Mouse (Mus musculus) kidney, adult 10 weeks (tissue): Measurements from ENCODE around the gene Uap1l1. TPM values are rescaled to one million over a fixed set of nuclear protein-coding genes. Genes with fewer than 3 reads are reported as not detected.

ENCODE experiments used
- polyA plus RNA-seq: library from polyadenylated mRNA; stranded (reverse); fragments of 350-450 nt; fragmentation: Illumina TruSeq; extraction: RNeasy Lipid Tissue Mini Kit (QIAGEN cat#74804); gene quantifications from one replicate; pipeline ENCODE4 v1.2.3, GENCODE M21; 2014; ENCODE audit warnings: low read depth, low replicate concordance

The Uap1l1 gene
- 3.9 TPM for polyA plus RNA-seq

DNA sequence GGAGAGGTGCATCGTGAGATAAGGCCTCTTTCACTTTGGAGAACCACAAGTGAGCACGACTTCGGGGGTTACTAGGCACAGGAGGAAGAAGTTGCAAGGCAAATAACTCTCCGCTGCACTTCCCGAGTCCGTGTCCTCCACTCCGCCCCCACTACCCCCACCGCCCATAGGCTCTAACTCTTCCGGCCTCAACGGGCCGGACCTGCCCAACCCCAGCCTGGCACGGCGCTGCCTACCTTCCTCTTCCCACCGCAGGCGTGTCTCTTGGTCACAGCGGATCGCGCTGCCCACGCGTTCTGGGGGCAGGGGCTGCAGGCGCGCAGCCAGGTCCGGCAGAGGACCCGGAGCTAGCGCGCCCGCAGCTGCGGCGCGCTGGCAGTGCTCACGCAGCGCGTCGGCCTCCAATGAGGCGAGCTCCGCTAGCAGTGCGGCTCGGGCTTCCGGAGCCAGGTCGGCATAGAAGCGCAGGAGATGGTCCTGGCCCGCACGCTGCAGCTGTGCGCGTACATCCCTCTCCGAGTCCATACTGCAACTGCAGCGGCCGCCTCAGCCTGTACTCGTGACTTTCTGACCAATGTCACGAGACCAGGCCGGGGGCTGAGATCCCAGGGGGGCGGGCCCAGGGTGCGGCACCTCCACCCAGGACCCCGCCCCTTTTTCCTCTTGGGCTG is at the start of gene Uap1l1:
TSS of gene Uap1l1 (minus strand) at position 592 of the 671 bp plus-strand sequence.

DNA sequence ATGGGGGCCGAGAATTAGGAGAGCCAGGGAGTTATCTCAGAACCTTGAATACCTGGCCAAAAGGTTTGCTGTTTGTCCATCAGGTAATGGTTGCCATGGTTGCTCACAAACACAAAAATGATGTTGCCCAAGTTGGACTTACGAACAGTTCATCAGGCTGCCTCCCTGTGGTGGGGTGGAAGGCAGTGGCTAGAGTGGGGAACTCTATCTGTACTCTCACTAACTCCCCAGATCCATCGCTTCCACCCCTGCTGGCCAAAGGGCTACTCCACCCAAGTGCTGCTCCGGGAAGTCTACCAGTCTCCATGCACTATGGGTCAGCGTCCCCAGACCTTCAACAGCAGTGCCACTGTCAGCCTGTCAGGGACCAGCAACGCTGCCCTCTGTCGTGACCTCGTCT is 33.6 kb upstream of the Uap1l1 start, which contains the start of gene Npdc1:
TSS of gene Npdc1 (plus strand) at position 301 of the 400 bp plus-strand sequence.

DNA sequence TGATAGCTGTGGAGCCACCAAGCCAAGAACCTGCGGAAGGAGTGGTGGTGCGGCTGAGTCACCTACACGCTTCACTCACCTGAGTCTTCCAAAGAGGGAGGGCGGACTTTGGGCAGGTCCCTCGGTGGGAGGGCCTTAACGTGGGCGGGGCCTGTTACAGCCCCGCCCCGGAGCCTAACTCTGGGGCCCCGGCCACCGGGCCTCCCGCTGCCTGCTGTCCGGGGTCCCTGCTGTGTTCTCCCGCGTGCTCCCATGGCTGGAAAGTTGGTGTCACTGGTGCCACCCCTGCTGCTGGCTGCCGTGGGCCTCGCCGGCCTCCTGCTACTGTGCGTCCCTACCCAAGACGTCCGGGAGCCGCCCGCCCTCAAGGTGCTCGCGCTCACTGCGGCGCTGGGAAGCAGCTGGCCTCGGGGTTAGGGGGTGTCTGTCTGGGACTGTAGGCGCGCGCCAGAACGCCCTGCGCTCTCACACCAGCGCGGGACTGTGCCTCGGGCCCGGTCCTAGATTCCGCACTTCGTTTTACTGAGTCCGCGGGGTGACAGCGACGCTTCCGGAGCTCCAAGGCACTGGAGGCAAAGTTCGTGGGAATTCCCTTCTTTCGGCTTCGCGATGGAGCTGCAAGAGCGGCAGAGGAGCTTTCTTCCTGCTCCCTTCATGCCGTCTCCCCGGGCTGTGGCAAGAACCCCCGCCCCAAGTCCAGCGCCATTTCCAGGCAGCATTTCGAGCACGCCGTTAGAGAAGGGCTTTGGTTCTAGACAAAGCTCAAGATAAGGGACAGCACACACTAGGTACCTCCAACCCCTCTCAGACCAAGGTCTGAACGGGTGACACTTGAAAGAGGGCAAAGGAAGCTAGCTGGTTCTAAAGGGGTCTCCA is 30.5 kb upstream of the Uap1l1 start, which contains the start of gene Entpd2:
TSS of gene Entpd2 (plus strand) at position 154 of the 876 bp plus-strand sequence.

DNA sequence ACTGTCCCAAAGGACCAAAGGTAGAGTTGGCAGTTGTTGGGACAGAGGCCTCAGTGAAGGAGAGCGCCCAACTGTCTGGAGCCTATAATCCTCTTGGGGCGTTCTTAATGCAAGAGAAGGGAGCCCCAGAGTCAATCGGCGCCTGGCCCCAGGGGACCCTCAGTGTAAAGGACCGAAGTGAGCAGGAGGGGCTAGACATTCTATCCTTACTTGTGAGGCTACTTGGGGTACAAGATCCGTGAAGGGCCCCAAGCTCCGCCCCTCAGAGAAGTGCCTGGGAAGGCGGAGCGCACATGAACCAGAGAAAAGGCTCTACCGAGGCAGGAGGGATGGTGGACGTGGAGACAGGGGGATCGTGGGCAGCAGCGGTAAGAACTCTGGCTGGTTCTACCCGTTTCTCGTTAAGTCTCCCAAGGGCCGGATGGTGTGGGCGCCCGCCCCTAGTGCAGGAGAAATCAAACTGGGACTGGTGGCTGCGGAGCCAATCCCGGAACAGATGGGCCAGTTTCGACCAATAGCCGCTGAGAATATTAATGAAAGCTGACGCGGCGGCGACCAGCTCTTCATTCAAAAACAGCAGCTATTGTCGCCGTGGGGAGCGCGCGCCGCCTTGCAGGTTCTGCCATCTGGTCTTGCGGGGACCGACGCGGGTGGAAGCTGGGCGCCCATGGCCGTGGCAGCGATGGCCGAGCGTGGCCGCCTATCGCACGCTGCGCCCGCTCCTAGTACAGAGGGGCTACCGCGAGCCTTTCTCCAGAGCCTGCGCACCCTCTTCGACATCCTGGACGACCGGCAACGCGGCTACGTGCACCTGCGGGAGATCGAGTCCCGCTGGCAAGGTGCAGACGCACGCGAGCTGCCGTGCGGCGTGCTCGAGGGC is 6.5 kb upstream of the Uap1l1 start, which contains the start of gene Sapcd2:
TSS of gene Sapcd2 (plus strand) at position 558 of the 880 bp plus-strand sequence.

DNA sequence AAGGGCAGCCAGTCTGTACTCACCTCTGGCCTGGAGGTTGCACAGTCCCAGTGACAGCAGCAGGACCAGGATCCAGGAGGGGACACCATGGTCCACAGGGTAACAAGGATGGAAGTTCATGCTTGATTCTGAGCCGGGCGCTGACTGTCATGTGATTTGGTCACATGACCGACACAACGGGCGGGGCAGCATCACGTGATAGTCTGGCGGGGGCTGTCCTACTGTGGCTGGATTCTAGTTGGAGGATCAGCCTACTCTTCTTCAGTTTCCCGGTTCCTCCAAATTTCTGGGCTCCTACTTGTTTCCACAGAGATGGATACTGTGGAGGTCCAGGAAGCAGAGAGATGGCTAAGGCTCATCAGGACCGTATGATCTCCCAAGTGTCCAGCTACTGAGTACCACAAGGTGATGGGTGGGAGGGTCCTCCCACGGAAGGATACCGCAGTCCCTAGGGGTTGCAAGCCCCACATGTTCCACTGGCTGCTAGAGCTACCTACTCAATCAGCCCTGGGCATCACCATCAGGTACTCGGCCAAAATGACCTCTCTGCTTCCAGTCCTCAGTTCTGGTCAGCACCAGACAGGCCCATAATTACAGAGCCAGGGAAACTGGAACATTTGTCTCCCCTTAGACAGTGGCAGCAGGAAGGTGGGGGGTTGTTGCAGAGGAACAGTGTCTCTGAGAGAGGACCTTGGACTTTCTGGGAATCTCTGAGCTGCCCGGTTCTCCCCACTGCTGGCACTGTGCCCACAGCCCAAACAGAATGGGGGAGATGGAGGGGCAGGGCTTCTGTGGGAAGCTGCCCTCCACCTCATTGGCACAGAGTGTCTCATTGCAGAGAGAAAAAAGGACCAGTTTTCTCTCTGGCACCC is 9.0 kb downstream of the Uap1l1 start, which contains the start of gene Dpp7:
TSS of gene Dpp7 (minus strand) at position 152 of the 872 bp plus-strand sequence.

DNA sequence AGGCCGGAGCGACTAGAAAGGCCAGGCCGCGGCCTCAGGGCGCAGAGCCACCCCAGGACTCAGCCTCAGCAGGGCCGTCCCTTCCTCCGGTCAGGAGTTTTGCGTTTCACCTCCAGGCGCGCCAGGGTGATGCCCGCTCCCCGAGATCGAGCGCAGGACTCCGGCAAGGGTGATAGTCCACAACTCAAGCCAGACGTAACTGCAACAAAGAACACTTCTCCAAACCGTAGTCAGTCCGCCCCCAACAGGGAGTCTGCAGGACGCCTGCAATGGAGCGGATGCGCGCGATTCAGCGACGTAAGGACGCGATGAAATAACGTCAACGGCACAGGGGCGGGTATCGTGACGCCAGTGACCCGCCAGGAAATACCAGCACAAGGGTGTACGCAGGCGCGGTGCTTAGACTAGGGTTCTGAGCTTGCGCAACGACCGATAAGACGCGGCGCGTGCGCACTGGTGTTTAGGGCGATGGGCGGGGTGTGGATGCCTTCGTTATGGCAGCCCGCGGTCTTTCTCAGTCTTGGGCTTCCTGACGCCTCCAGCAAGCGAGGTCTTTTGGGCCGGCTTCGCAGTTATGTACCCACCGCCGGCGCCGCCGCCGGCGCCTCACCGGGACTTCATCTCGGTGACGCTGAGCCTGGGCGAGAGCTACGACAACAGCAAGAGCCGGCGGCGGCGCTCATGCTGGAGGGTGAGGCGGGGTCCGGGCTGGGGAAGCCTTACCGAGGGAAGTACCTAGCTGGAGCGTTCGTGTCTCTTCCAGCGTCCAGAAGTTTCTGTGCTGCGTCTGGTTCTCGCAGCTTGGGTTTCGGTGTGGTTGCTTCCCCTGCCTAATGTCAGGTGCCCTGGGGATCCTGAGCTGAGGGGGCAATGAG is 33.0 kb downstream of the Uap1l1 start, which contains the start of gene Man1b1:
TSS of gene Man1b1 (plus strand) at position 53 of the 875 bp plus-strand sequence.

DNA sequence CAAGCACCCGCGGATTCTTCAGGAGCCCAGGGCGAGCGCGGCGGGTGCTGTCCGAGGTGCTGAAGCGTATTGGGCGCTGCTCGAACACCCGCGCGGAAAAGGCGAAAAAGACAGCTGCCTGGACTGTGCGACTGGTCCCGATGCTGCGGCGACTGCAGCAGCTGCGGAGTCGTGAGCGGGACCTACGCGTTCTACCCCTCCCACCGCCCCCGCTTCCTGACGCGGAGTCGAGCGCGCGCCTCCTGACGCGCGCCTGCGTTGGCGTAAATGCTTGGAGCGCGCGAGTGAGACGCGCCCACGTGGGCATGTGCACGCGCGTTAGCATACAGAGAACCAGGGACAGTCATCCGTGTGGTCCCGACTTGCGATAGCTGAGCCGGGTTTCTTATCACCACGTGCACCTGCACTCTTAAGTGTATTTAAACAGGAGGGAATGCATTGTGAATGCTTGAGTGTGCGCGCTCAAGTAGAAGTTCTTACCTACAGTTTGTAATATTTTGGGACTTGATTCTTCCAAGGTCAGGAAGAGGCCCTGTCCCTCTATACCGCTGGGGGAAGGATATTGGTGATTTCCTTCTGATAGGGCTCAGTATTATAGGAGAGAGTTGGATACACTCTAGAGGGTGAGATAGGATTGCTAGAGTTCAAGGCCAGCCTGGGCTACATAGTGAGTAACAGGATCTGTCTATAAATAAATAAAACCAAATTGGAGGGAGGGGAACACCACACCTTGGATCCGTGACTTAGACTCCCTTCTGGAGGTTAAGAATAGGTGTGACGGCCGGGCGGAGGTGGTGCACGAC is 46.3 kb downstream of the Uap1l1 start, which contains the start of gene Grin1:
TSS of gene Grin1 (minus strand) at position 217 of the 803 bp plus-strand sequence.

Other genes starting within 250 kb of the Uap1l1 start
- 3.8 TPM for gene Nrarp, start 184.9 kb downstream of the Uap1l1 start, polyA plus RNA-seq
- gene Tor4a, start 168.8 kb downstream of the Uap1l1 start, polyA plus RNA-seq: 1.4 TPM
- 5.2 TPM for gene Nelfb, start 154.2 kb downstream of the Uap1l1 start, polyA plus RNA-seq
- not detected for gene Stpg3, start 151.0 kb downstream of the Uap1l1 start, polyA plus RNA-seq
- not detected for gene Fam166a, start 146.9 kb downstream of the Uap1l1 start, polyA plus RNA-seq
- gene Tubb4b, start 141.0 kb downstream of the Uap1l1 start, polyA plus RNA-seq: 24.5 TPM
- gene Slc34a3, start 131.3 kb downstream of the Uap1l1 start, polyA plus RNA-seq: 5.6 TPM
- not detected for gene Rnf224, start 128.9 kb downstream of the Uap1l1 start, polyA plus RNA-seq
- gene Rnf208, start 123.4 kb downstream of the Uap1l1 start, polyA plus RNA-seq: not detected
- not detected for gene Cysrt1, start 123.2 kb downstream of the Uap1l1 start, polyA plus RNA-seq
- 1.5 TPM for gene AL732309.1, start 118.8 kb downstream of the Uap1l1 start, polyA plus RNA-seq
- gene Tmem203, start 110.2 kb downstream of the Uap1l1 start, polyA plus RNA-seq: 0.61 TPM
- 3.2 TPM for gene Tprn, start 103.1 kb downstream of the Uap1l1 start, polyA plus RNA-seq
- gene Ssna1, start 93.2 kb downstream of the Uap1l1 start, polyA plus RNA-seq: 1.2 TPM
- gene Anapc2, start 93.2 kb downstream of the Uap1l1 start, polyA plus RNA-seq: 4.5 TPM
- gene Tmem210, start 77.5 kb downstream of the Uap1l1 start, polyA plus RNA-seq: not detected
- not detected for gene Lrrc26, start 75.8 kb downstream of the Uap1l1 start, polyA plus RNA-seq
- gene Grin1, start 46.5 kb downstream of the Uap1l1 start, polyA plus RNA-seq: not detected
- gene Man1b1, start 33.3 kb downstream of the Uap1l1 start, polyA plus RNA-seq: 15.0 TPM
- gene Dpp7, start 9.3 kb downstream of the Uap1l1 start, polyA plus RNA-seq: 34.5 TPM
- not detected for gene Sapcd2, start 6.6 kb upstream of the Uap1l1 start, polyA plus RNA-seq
- gene Entpd2, start 30.2 kb upstream of the Uap1l1 start, polyA plus RNA-seq: 0.36 TPM
- gene Npdc1, start 33.7 kb upstream of the Uap1l1 start, polyA plus RNA-seq: 4.3 TPM
- not detected for gene Fut7, start 57.6 kb upstream of the Uap1l1 start, polyA plus RNA-seq
- gene Abca2, start 63.0 kb upstream of the Uap1l1 start, polyA plus RNA-seq: 0.77 TPM
- not detected for gene Clic3, start 91.2 kb upstream of the Uap1l1 start, polyA plus RNA-seq
- gene Paxx, start 95.4 kb upstream of the Uap1l1 start, polyA plus RNA-seq: 2.2 TPM
- gene Ptgds, start 104.4 kb upstream of the Uap1l1 start, polyA plus RNA-seq: not detected
- not detected for gene Lcn12, start 128.2 kb upstream of the Uap1l1 start, polyA plus RNA-seq
- gene Fbxw5, start 135.1 kb upstream of the Uap1l1 start, polyA plus RNA-seq: 0.40 TPM
- gene C8g, start 136.0 kb upstream of the Uap1l1 start, polyA plus RNA-seq: 1.7 TPM
- gene Traf2, start 181.3 kb upstream of the Uap1l1 start, polyA plus RNA-seq: 0.65 TPM
- gene Edf1, start 192.2 kb upstream of the Uap1l1 start, polyA plus RNA-seq: 0.89 TPM
- not detected for gene Mamdc4, start 209.2 kb upstream of the Uap1l1 start, polyA plus RNA-seq
- 1.1 TPM for gene Phpt1, start 209.5 kb upstream of the Uap1l1 start, polyA plus RNA-seq
- not detected for gene Ajm1, start 216.1 kb upstream of the Uap1l1 start, polyA plus RNA-seq
- 37.2 TPM for gene Rabl6, start 242.8 kb upstream of the Uap1l1 start, polyA plus RNA-seq